Mouse (Mus musculus) megakaryocyte-erythroid progenitor cell, adult 5 weeks (primary cell): Measurements from ENCODE around the gene Lin37. TPM values are rescaled to one million over a fixed set of nuclear protein-coding genes. Genes with fewer than 3 reads are reported as not detected.

Experiments
- polyA plus RNA-seq: library from polyadenylated mRNA; stranded (reverse); fragments of >175 nt; gene quantifications from 2 replicates; pipeline ENCODE4 v1.2.3, GENCODE M21; 2012

Lin37 gene
- 64.1 and 77.3 TPM in 2 replicates for polyA plus RNA-seq

DNA sequence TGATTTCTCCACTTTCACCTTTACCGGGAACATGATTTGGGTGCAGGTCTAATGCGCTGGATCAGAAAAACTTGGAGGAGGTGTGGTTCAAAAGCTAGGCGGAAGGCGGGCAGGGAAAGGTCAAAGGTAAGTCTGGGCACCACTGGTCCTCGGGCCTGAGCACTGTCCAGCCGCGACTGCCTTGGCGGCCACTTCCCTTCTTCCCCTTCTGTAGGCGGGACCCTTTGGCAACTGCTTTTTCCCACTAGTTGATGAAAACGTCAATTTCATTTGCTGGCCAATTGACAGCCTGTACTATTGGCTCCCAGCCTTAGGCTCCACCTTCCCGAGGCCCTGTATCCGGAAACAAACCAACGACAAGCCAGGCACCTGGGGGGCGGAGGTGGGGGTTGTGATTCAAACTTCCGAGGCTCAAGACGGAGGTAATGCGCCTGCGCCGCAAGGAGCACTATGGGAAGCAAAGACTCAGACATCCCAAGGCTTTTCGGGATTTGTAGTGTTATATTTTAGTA lies at the start of gene Lin37:
TSS of gene Lin37 (minus strand) at position 396 of the 512 bp plus-strand sequence.

DNA sequence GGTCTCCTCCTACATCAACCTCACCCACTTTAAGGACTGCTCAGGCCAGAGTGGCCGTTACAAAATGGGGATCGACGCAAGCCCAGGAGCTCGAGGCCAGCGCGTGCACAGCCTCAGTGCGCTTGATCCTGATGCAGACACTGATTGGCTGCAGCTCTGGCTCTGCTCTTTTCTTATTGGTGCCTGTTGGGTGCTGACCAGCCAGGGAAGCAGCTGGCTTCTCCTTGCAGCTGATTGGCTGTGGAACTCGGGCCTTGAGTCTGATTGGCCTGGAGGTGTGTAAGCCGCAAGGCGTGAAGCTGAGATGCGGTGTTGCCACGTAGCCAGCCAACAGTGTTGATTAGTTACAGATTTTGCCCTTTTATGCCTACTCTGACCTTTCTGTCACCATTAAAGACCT lies 39.1 kb upstream of the Lin37 start, which contains the start of gene Zbtb32:
TSS of gene Zbtb32 (minus strand) at position 124 of the 400 bp plus-strand sequence.

DNA sequence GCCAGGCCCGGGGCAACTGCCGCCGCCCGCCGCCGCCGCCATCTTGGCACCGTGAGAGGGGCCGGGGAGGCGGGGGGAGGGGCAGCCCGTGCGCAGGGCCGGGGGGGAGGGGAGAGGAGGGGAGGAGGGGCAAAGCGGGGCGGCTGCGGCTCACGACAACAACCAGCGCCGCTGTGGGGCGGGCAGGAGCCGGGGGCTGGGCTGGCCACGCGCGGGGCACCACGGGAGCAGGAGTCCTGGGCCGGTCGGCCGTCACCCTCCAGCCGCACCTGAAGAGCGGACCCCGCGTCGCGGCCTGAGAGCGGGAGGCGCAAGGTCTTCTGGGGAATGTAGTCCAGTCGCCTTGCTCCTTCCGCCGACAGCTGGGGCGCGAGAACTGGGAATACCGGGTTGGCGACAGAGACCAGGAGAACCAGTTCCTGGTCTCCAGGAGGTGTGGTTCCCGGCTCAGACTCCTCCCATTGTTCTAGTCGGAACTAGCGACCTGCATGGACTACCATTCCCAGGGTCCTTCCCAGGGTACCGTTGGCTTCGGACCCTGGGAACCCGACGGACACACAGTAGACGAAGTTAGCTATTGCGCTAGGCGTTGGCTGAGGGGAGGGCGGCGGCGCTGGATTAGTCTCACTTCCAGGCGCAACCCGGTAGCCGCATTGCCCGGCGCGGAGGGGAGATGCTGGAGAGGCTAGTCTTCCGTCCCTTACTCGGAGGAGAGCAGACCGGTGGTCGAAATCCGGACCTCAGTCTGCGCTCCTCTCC lies 29.2 kb upstream of the Lin37 start, which contains the start of gene Kmt2b:
TSS of gene Kmt2b (minus strand) at position 51 of the 759 bp plus-strand sequence.

DNA sequence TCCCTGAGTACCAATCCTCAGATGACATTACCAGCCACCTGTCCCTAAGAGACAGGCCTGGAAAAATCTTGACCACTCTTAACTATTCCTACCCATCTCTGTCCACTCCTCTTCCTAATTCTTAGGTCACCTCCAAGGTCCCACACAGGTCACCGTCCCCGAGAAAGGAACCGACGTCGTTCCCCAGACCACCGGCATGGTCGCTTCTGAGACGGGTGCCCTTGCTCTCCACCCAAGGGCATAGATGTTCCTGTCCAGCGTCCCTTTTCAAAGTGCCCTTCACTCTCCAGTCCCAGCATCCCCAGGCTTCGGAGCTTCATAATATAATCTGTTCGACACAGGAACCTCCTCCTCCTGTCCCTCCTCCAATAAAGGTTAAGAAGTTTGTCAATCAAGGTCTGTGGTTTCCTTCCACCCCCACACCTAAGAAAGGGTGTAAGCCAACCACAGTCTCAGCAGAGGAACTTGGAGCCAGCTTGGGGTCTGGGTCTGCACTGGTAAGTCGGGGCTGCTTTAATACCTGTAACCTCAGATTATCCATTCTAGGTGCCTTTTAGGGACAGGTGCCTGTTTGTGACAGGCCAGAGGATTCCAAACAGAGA lies 5.4 kb upstream of the Lin37 start, which contains the start of gene Igflr1:
TSS of gene Igflr1 (plus strand) at position 458 of the 602 bp plus-strand sequence.

DNA sequence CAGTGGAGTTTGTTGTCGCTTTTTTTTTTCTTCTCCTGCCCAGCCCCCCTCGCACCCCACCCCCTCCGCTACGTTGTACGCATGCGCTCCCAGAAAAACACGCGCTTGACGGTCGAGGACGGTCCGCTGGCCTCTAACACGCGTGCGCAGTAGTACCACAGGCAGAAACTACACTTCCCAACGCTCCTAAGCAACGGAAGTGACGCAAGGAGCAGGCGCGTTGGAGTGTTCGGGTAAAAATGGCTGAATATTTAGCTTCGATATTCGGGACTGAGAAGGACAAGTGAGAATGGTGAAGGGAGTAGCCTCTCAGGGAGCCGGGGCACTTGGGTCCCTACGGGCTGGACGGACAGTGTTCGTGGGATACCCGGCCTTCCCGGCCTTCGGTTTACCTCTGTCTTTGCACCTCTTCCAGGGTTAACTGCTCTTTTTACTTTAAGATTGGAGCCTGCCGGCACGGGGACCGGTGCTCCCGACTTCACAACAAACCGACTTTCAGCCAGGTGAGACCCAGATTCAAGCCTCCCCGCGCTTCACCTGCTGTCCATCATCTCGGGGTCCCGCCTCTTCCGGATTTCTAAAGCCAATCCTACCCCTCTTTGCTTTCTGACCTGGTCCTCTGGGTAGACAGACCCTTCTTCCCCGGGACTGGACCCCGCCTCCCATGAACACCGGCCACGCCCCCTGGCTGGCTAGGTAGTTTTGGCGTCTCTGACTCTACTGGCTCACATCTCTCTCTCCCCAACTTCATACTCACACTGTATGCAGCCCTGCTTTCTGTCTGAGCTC lies 3.7 kb upstream of the Lin37 start, which contains the start of the genes U2af1l4, Gm49396 and Psenen:
TSS of gene U2af1l4 (plus strand) at position 185 of the 789 bp plus-strand sequence.
TSS of gene Gm49396 (plus strand) at position 228 of the 789 bp plus-strand sequence.
TSS of gene Psenen (minus strand) at position 511 of the 789 bp plus-strand sequence.

GRCm38 (mm10) chr7:30552102-30553020 lies 7.3 kb downstream of the Lin37 start, which contains the start of the genes Hspb6 and Proser3:
Gene Hspb6, plus strand, starts transcription at chr7:30552178.
Gene Proser3, minus strand, starts transcription at chr7:30552299.

GRCm38 (mm10) chr7:30534633-30535577 lies 24.7 kb downstream of the Lin37 start, which contains the start of gene Arhgap33:
Gene Arhgap33, minus strand, starts transcription at chr7:30535060.

Other genes starting within 250 kb of the Lin37 start
- 1.6 and 2.0 TPM in 2 replicates for gene Syne4, start 245.0 kb downstream of the Lin37 start, polyA plus RNA-seq
- gene E130208F15Rik, start 238.1 kb downstream of the Lin37 start, polyA plus RNA-seq = 0.48 and 0.54 TPM in 2 replicates
- gene Sdhaf1, start 235.9 kb downstream of the Lin37 start, polyA plus RNA-seq = 8.0 and 10.3 TPM in 2 replicates
- gene Lrfn3, start 197.1 kb downstream of the Lin37 start, polyA plus RNA-seq = 0.11 TPM in 1 of 2 replicates, not detected in the other
- gene Tyrobp, start 146.1 kb downstream of the Lin37 start, polyA plus RNA-seq = 186 and 336 TPM in 2 replicates
- 6.4 and 7.2 TPM in 2 replicates for gene Hcst, start 140.0 kb downstream of the Lin37 start, polyA plus RNA-seq
- gene Nfkbid, start 138.1 kb downstream of the Lin37 start, polyA plus RNA-seq = 103 and 112 TPM in 2 replicates
- gene Aplp1, start 114.3 kb downstream of the Lin37 start, polyA plus RNA-seq = 0.08 and 0.15 TPM in 2 replicates
- gene Kirrel2, start 102.1 kb downstream of the Lin37 start, polyA plus RNA-seq = 0.05 and 0.13 TPM in 2 replicates
- not detected in 2 replicates for gene Nphs1, start 101.5 kb downstream of the Lin37 start, polyA plus RNA-seq
- not detected in 2 replicates for gene Prodh2, start 66.2 kb downstream of the Lin37 start, polyA plus RNA-seq
- gene Arhgap33, start 24.8 kb downstream of the Lin37 start, polyA plus RNA-seq = 74.2 and 104 TPM in 2 replicates
- gene Hspb6, start 7.7 kb downstream of the Lin37 start, polyA plus RNA-seq = 6.5 and 7.0 TPM in 2 replicates
- 20.5 and 24.2 TPM in 2 replicates for gene Proser3, start 7.5 kb downstream of the Lin37 start, polyA plus RNA-seq
- 86.2 and 92.8 TPM in 2 replicates for gene U2af1l4, start 3.5 kb upstream of the Lin37 start, polyA plus RNA-seq
- gene Gm49396, start 3.5 kb upstream of the Lin37 start, polyA plus RNA-seq = 3.0 and 6.0 TPM in 2 replicates
- gene Psenen, start 3.8 kb upstream of the Lin37 start, polyA plus RNA-seq = 48.5 and 51.9 TPM in 2 replicates
- gene Igflr1, start 5.6 kb upstream of the Lin37 start, polyA plus RNA-seq = 8.8 and 9.3 TPM in 2 replicates
- 80.2 and 109 TPM in 2 replicates for gene Kmt2b, start 28.9 kb upstream of the Lin37 start, polyA plus RNA-seq
- 0.64 TPM in 1 of 2 replicates, not detected in the other for gene Zbtb32, start 39.1 kb upstream of the Lin37 start, polyA plus RNA-seq
- gene Upk1a, start 53.0 kb upstream of the Lin37 start, polyA plus RNA-seq = 0.46 and 0.82 TPM in 2 replicates
- gene Cox6b1, start 66.3 kb upstream of the Lin37 start, polyA plus RNA-seq = 70.6 and 81.6 TPM in 2 replicates
- gene Etv2, start 76.0 kb upstream of the Lin37 start, polyA plus RNA-seq = 0.23 and 0.25 TPM in 2 replicates
- gene Rbm42, start 90.5 kb upstream of the Lin37 start, polyA plus RNA-seq = 287 and 309 TPM in 2 replicates
- 39.5 and 49.7 TPM in 2 replicates for gene Haus5, start 105.2 kb upstream of the Lin37 start, polyA plus RNA-seq
- gene Pmis2, start 111.8 kb upstream of the Lin37 start, polyA plus RNA-seq = not detected in 2 replicates
- not detected in 2 replicates for gene 2200002J24Rik, start 139.1 kb upstream of the Lin37 start, polyA plus RNA-seq
- 0.93 and 1.6 TPM in 2 replicates for gene Atp4a, start 152.4 kb upstream of the Lin37 start, polyA plus RNA-seq
- gene Tmem147, start 169.7 kb upstream of the Lin37 start, polyA plus RNA-seq = 48.5 and 64.1 TPM in 2 replicates
- gene Gapdhs, start 183.8 kb upstream of the Lin37 start, polyA plus RNA-seq = not detected in 2 replicates
- 1.7 and 3.2 TPM in 2 replicates for gene Sbsn, start 191.6 kb upstream of the Lin37 start, polyA plus RNA-seq
- gene Dmkn, start 203.9 kb upstream of the Lin37 start, polyA plus RNA-seq = 2.0 and 6.7 TPM in 2 replicates
- not detected in 2 replicates for gene Krtdap, start 228.1 kb upstream of the Lin37 start, polyA plus RNA-seq